Mouse (Mus musculus) kidney, embryonic 16.5 days (tissue): ENCODE measurements around the gene Phlpp1. TPM values are rescaled to one million over a fixed set of nuclear protein-coding genes. Genes with fewer than 3 reads are reported as not detected.

Source experiments
- ATAC-seq: fragments of 200-750 bp; cut with Nextera tagmentation; 2 replicates; pipeline ENCODE4 v1.8.0; 2017; ENCODE audit warnings: moderate TSS enrichment; ENCODE audit not compliant: low FRiP score, low TSS enrichment
- H3K27ac ChIP-seq: fragments of 300-500 bp; sonication (generic); 2 replicates; pipeline ENCODE4 v1.5.1; 2014; ENCODE audit warnings: low read length
- H3K27me3 ChIP-seq: fragments of 300-500 bp; sonication (generic); 2 replicates; pipeline ENCODE4 v1.6.1; 2014; ENCODE audit warnings: low read length, control low read depth, mixed read lengths; ENCODE audit not compliant: insufficient read depth
- H3K36me3 ChIP-seq: fragments of 300-500 bp; sonication (generic); 2 replicates; pipeline ENCODE4 v1.6.1; 2014; ENCODE audit warnings: low read length, control low read depth, mixed read lengths; ENCODE audit not compliant: insufficient read depth
- H3K4me1 ChIP-seq: fragments of 300-500 bp; sonication (generic); 2 replicates; pipeline ENCODE4 v1.6.1; 2014; ENCODE audit warnings: low read length, control low read depth, mixed read lengths; ENCODE audit not compliant: insufficient read depth
- H3K4me2 ChIP-seq: fragments of 300-500 bp; sonication (generic); replicated peaks from 2 replicates; pipeline ENCODE4 v1.6.1; 2014; ENCODE audit warnings: low read depth, low read length
- H3K4me3 ChIP-seq: fragments of 300-500 bp; sonication (generic); 2 replicates; pipeline ENCODE4 v1.5.1; 2014; ENCODE audit warnings: mild to moderate bottlenecking, low read length
- H3K9ac ChIP-seq: fragments of 300-500 bp; sonication (generic); replicated peaks from 2 replicates; pipeline ENCODE4 v1.6.1; 2014; ENCODE audit warnings: low read length
- H3K9me3 ChIP-seq: fragments of 300-500 bp; sonication (generic); 2 replicates; pipeline ENCODE4 v1.6.1; 2016; ENCODE audit warnings: low read length, control low read depth
- WGBS: fragments of 180-500 bp; shearing (Covaris S2); extraction: QIAGEN DNeasy Blood & Tissue Kit; methylation state at CpG from one replicate; pipeline ENCODE4 v1.1.7; 2014; 5-methylcytosine and 5-hydroxymethylcytosine counted together
- polyA plus RNA-seq: library from polyadenylated mRNA; unstranded; fragments of >200 nt; fragmentation: Nextera tagmentation; extraction: Ambion mirVana; gene quantifications from 2 replicates; pipeline ENCODE4 v1.2.1, GENCODE M21; 2015

Phlpp1 gene
- polyA plus RNA-seq, 1 experiment from 2014 or later = 3.0 TPM

DNA sequence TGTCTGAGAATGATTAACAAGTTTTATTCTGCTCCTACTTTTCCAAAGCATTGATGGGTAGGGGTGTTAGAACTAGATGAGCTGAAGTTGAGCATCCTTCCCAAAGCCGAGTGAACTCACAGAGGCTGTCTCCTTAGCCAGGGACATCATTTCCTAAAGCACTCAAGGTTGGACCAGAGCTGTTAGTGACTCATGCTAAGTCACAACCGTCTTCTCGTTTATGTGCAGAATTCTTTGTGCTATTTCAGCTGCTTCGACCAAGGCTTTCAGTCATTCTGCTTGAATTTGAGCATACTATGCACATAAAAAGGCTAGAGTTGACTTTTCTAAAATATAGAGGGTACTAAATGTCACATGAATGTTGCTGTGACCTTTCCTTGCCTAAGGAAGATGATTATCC is 142.9 kb downstream of the Phlpp1 start:
- no peak overlapping the region for H3K4me3 ChIP-seq
- H3K27ac ChIP-seq = no peak overlapping the region
- ATAC-seq = no peak
- no peaks in the 10 kb centered on the region for H3K27me3 ChIP-seq
- no peak overlapping the region for H3K9ac ChIP-seq
- no peaks in the 10 kb centered on the region for H3K36me3 ChIP-seq
- H3K9me3 ChIP-seq = no peaks in the 10 kb centered on the region
- H3K4me2 ChIP-seq = no peak overlapping the region
- H3K4me1 ChIP-seq = no peaks in the 10 kb centered on the region
- 79% methylated on average over 4 of the region's 4 CpGs for WGBS

GRCm38 (mm10) chr1:106316641-106317304 is 145.2 kb downstream of the Phlpp1 start:
- no peak overlapping the region for H3K4me2 ChIP-seq
- H3K4me3 ChIP-seq = no peak overlapping the region
- H3K27ac ChIP-seq = peak overlapping the region; percentile 70; the same call in 1 of the 2 replicates
- H3K9ac ChIP-seq = no peak overlapping the region
- H3K9me3 ChIP-seq = no peaks in the 10 kb centered on the region
- 0 out of 2 replicates have a peak, but pooled peaks have one; percentile 6 for ATAC-seq
- H3K4me1 ChIP-seq = no peaks in the 10 kb centered on the region
- no peaks in the 10 kb centered on the region for H3K27me3 ChIP-seq
- 68% methylated on average over 4 of the region's 4 CpGs for WGBS
- H3K36me3 ChIP-seq = 0 out of 2 replicates have a peak, but pooled peaks cover 2% of the 10 kb centered on the region

GRCm38 (mm10) chr1:106318341-106318740 is 146.8 kb downstream of the Phlpp1 start:
- H3K4me1 ChIP-seq = no peaks in the 10 kb centered on the region
- no peak overlapping the region for H3K27ac ChIP-seq
- H3K36me3 ChIP-seq = 0 out of 2 replicates have a peak, but pooled peaks cover 2% of the 10 kb centered on the region
- ATAC-seq = no peak
- WGBS = 77% methylated on average over 5 of the region's 5 CpGs
- no peak overlapping the region for H3K4me3 ChIP-seq
- no peak overlapping the region for H3K4me2 ChIP-seq
- H3K9me3 ChIP-seq = no peaks in the 10 kb centered on the region
- H3K9ac ChIP-seq = no peak overlapping the region
- no peaks in the 10 kb centered on the region for H3K27me3 ChIP-seq

DNA sequence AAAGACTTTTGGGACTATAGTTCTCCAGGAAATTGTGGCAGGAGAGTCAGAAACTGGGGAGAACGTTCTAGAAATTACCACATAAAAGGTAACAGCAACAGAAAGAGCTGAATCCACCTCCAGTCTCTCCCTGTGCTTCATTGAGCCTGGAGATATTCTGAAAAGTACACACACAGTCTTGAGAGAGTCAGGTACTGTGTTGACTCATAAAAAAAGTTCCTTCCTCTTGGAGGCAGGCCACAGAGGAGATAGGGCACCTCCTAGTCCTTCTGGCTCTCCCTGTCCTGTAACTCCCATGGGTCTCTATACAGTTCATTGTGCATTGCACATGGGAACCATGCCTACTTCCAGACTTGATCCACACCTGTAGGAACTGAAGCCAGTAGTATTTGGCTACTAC is 149.0 kb downstream of the Phlpp1 start:
- Histone ChIP-seq H3K36me3 (0 out of 2 replicates have a peak, but pooled peaks cover 2% of the 10 kb centered on the region), H3K9me3 (no peaks in the 10 kb centered on the region)
- no peak for ATAC-seq

DNA sequence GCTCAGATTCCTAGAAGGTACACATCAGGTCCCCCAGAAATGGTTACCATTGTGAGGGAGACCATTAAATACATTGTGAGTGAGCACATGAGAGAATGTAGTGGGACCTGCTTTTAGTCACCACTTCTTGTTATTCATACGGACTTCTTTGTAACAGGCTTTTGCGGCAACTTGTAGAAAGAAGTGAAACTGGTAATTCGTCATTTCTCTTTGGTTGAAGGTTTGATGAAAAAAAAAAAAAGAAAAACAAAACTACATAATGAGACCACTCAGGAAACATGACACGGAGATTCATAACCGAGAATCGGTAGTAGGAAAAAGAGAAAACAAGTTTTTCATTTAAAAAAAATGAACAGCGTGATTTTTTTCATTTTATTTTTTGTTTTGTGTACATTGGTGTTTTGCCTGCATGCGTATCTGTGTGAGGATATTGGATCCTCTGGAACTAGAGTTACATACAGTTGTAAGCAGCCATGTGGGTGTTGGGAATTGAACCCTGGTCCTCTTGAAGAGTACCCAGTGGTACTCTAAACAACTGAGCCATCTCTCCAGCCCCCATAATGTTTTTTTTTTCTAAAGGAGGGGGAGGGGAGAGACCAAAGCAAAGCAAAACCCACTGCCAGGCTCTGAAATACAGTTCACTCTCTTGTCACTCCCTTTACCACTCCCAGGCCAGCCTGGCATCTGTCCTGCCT is 150.0 kb downstream of the Phlpp1 start:
- Histone ChIP-seq H3K27me3 (no peaks in the 10 kb centered on the region), H3K36me3 (0 out of 2 replicates have a peak, but pooled peaks cover 2% of the 10 kb centered on the region), H3K27ac (no peak overlapping the region), H3K4me1 (no peaks in the 10 kb centered on the region), H3K9me3 (no peaks in the 10 kb centered on the region), H3K4me3 (no peak overlapping the region), H3K9ac (no peak overlapping the region), H3K4me2 (no peak overlapping the region)
- no peak for ATAC-seq
- WGBS = 82% methylated on average over 8 of the region's 8 CpGs

More for the DNA sequence above, 149.0 kb downstream of the Phlpp1 start:
- Histone ChIP-seq H3K4me3 (no peak overlapping the region), H3K9ac (no peak overlapping the region), H3K27me3 (no peaks in the 10 kb centered on the region), H3K4me1 (no peaks in the 10 kb centered on the region), H3K4me2 (no peak overlapping the region), H3K27ac (no peak overlapping the region)
- WGBS = 85% methylated on average over 1 of the region's 1 CpGs

- Histone ChIP-seq H3K27ac (no peak overlapping the region), H3K4me1 (no peaks in the 10 kb centered on the region)
- whole genome bisulfite sequencing = 57% methylated on average over 2 of the region's 2 CpGs
Measured at GRCm38 (mm10) chr1:106326691-106327090, 155.1 kb downstream of the Phlpp1 start.

DNA sequence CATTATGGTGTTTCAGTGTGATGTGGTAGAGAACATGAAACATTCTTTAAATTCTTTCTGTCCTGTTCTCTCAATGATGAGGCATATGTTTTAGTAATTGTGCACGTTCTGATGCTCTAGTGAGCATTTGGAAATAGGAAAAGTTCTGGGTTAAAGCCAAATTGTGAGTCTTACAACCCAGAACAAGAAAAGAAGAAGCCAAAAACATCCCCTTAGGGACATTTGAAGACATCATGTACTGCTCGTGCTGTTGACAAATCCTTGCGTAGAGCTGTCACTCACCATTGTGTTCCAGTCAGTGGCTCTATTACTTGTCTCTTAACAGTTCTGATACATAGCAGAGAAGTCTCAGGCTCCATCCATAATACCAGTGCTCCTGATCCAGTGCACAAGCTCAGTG is 170.5 kb downstream of the Phlpp1 start:
- ATAC-seq = no peak
- peaks cover 2% of the 10 kb centered on the region for H3K9me3 ChIP-seq
- H3K4me1 ChIP-seq = no peaks in the 10 kb centered on the region
- 90% methylated on average over 3 of the region's 3 CpGs for WGBS
- H3K9ac ChIP-seq = no peak overlapping the region
- no peak overlapping the region for H3K4me3 ChIP-seq
- H3K36me3 ChIP-seq = peaks cover 5% of the 10 kb centered on the region; the same call in 1 of the 2 replicates
- H3K27ac ChIP-seq = no peak overlapping the region
- no peak overlapping the region for H3K4me2 ChIP-seq
- no peaks in the 10 kb centered on the region for H3K27me3 ChIP-seq

More at GRCm38 (mm10) chr1:106326691-106327090, 155.1 kb downstream of the Phlpp1 start:
- Histone ChIP-seq H3K9ac (no peak overlapping the region), H3K4me3 (no peak overlapping the region), H3K36me3 (no peaks in the 10 kb centered on the region), H3K27me3 (no peaks in the 10 kb centered on the region), H3K9me3 (no peaks in the 10 kb centered on the region), H3K4me2 (no peak overlapping the region)
- ATAC-seq = no peak

- Histone ChIP-seq H3K27ac (no peak overlapping the region), H3K9me3 (peaks cover 2% of the 10 kb centered on the region), H3K36me3 (peaks cover 5% of the 10 kb centered on the region; the same call in 1 of the 2 replicates), H3K9ac (no peak overlapping the region), H3K4me3 (no peak overlapping the region), H3K4me2 (no peak overlapping the region), H3K27me3 (no peaks in the 10 kb centered on the region), H3K4me1 (no peaks in the 10 kb centered on the region)
- no peak for ATAC-seq
- 97% methylated on average over 2 of the region's 2 CpGs for WGBS
Measured at GRCm38 (mm10) chr1:106345265-106345664, 173.7 kb downstream of the Phlpp1 start.

GRCm38 (mm10) chr1:106346776-106347175 is 175.2 kb downstream of the Phlpp1 start:
- H3K4me2 ChIP-seq = no peak overlapping the region
- H3K4me1 ChIP-seq = no peaks in the 10 kb centered on the region
- H3K9ac ChIP-seq = no peak overlapping the region
- H3K4me3 ChIP-seq = no peak overlapping the region
- H3K9me3 ChIP-seq = peaks cover 2% of the 10 kb centered on the region
- no peak overlapping the region for H3K27ac ChIP-seq
- H3K36me3 ChIP-seq = peaks cover 11% of the 10 kb centered on the region
- ATAC-seq = no peak
- H3K27me3 ChIP-seq = no peaks in the 10 kb centered on the region
- 94% methylated on average over 3 of the region's 3 CpGs for WGBS

GRCm38 (mm10) chr1:106349116-106349515 is 177.6 kb downstream of the Phlpp1 start:
- no peak for ATAC-seq
- Histone ChIP-seq H3K27ac (no peak overlapping the region), H3K36me3 (peaks cover 8% of the 10 kb centered on the region; the same call in 1 of the 2 replicates), H3K4me3 (no peak overlapping the region), H3K27me3 (no peaks in the 10 kb centered on the region), H3K4me2 (no peak overlapping the region), H3K9me3 (peaks cover 2% of the 10 kb centered on the region), H3K9ac (no peak overlapping the region), H3K4me1 (no peaks in the 10 kb centered on the region)
- 93% methylated on average over 3 of the region's 3 CpGs for WGBS
